Mouse (Mus musculus): ENCODE results near the gene Usp6nl.

DNA sequence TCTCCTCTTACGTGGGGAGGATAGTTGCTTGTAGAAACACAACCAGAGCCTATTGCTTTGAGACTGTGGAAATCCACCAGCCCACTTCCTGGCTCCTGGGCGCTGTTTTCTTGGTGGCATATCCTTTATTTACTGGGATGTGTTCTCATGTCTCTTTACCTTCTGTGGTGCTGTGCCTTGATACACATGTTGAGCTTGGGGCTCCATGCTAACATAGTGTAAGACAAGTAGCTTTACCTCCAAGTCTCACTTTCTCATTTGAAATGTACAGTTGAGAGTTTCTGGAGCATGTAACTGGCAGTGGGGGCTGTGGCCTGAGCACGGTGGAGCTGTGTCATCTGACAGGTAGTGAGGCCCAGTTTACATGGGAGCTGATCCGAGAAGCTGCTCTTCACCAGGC, 54.5 kb downstream of the Usp6nl start:
- no peak for TF ChIP-seq CTCF (IDR thresholded peaks at IDR 0.05; ENCODE audit: low read depth)
- TF ChIP-seq EP300 (IDR thresholded peaks at IDR 0.05; ENCODE audit: low read depth), result no peak

Data from heart, postnatal 0 days (tissue).